Comparison of ENCODE assay signal across 8 mouse cellular contexts in the genomic region with DNA sequence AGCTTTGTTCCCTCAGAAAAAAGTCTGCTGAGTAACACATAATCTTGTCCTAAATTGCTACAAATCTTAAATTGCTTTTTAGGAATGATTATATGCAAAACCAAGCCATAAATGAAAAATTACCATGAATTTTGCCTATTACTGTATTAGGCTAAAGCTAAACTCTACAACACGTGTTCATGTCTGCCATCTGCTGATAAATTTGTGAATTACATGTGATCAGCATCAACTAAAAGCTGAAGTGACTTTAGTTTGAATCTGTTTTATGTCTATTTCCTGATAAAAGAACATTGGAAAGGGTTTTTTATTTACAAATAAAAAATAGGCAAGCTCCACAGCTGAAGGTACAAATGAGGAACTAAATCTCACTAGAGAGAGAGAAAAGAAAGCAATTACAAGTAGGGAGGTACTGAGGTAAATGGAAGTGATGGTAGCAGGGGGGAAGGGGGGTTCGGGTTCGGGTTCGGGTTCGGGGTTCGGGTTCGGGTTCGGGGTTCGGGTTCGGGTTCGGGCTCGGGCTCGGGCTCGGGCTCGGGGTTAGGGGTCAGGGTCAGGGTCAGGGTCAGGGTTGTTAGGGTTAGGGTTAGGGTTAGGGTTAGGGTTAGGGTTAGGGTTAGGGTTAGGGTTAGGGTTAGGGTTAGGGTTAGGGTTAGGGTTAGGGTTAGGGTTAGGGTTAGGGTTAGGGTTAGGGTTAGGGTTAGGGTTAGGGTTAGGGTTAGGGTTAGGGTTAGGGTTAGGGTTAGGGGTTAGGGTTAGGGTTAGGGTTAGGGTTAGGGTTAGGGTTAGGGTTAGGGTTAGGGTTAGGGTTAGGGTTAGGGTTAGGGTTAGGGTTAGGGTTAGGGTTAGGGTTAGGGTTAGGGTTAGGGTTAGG.
A peak's percentile ranks its signal among the peaks of the same experiment; 100 is the strongest.
DNase-seq lines count a peak whose midpoint lies in the region; ATAC-seq and TF ChIP-seq lines count a peak whose summit lies in the region.
"Not testable (repeated sequence)": the region's sequence is repeated elsewhere in the genome, so short reads cannot be mapped to it uniquely, and the experiment has no call there.

No protein-coding gene starts in this region.

- not testable (repeated sequence) for H3K9ac ChIP-seq in forebrain, embryonic 16.5 days (replicated peaks; ENCODE audit: low read depth, low read length); hindbrain, embryonic 11.5 days (ENCODE audit: low read depth, low read length)

- H3K36me3 ChIP-seq in G1E (replicated peaks); forebrain, embryonic 16.5 days (ENCODE audit: control insufficient read depth, insufficient read depth); hindbrain, embryonic 11.5 days (ENCODE audit: control insufficient read depth, insufficient read depth, low read length): not testable (repeated sequence)

- ATAC-seq in G1E (ENCODE audit: extremely low read depth, insufficient number of reproducible peaks, low FRiP score, poor library complexity, severe bottlenecking): peak; percentile 80
- ATAC-seq in forebrain, embryonic 16.5 days: 0 out of 2 replicates have a peak, but pooled peaks have one; percentile 33
- ATAC-seq in hindbrain, embryonic 11.5 days (ENCODE audit: low FRiP score): 0 out of 2 replicates have a peak, but pooled peaks have one; percentile 27

- not testable (repeated sequence) for H3K27me3 ChIP-seq in G1E (ENCODE audit: insufficient read depth, low read length); forebrain, embryonic 16.5 days (replicated peaks; ENCODE audit: control insufficient read depth, insufficient read depth, low read length); hindbrain, embryonic 11.5 days (ENCODE audit: control insufficient read depth, insufficient read depth, low read length)

- not testable (repeated sequence) for H3K4me1 ChIP-seq in G1E (ENCODE audit: insufficient read depth, low read depth, low read length); forebrain, embryonic 16.5 days (replicated peaks; ENCODE audit: control insufficient read depth, insufficient read depth, low read length); hindbrain, embryonic 11.5 days (replicated peaks; ENCODE audit: control insufficient read depth, insufficient read depth, low read length)

- whole genome bisulfite sequencing in forebrain, embryonic 16.5 days: 83% methylated on average over 15 of the region's 15 CpGs
- WGBS in hindbrain, embryonic 11.5 days: 88% methylated on average over 15 of the region's 15 CpGs

- H3K4me2 ChIP-seq in forebrain, embryonic 16.5 days (ENCODE audit: low read length); hindbrain, embryonic 11.5 days (replicated peaks; ENCODE audit: low read depth, low read length): not testable (repeated sequence)

- peak; percentile 16 for DNase-seq in G1E (ENCODE audit: low spot score)
- DNase-seq in cerebellum, adult 18-20 months: peak; percentile 41 to 72
- peak; percentile 78 for DNase-seq in hindbrain, embryonic 11.5 days (ENCODE audit: low spot score)
- DNase-seq in layer of hippocampus, postnatal 10 days (ENCODE audit: low spot score in 2 of 2): peak; percentile 84 to 85
- peak; percentile 69 for DNase-seq in lung, postnatal 36 days
- peak; percentile 43 for DNase-seq in right cerebral cortex, adult 18-20 months
- peak; percentile 92 to 95 for DNase-seq in urinary bladder, adult 18-20 months (ENCODE audit: low spot score in 2 of 2)

- not testable (repeated sequence) for H3K4me3 ChIP-seq in G1E (ENCODE audit: low read depth, low read length); forebrain, embryonic 16.5 days (replicated peaks; ENCODE audit: low read length); hindbrain, embryonic 11.5 days (ENCODE audit: low read depth, low read length)

- 0 out of 2 replicates have a peak, but pooled peaks have one; percentile 8 for TF ChIP-seq CTCF in G1E (IDR thresholded peaks at IDR 0.05; ENCODE audit: low read depth, low read length)

- not testable (repeated sequence) for H3K9me3 ChIP-seq in G1E (replicated peaks); forebrain, embryonic 16.5 days (ENCODE audit: control insufficient read depth, low read length); hindbrain, embryonic 11.5 days (ENCODE audit: control insufficient read depth, low read length)

- H3K27ac ChIP-seq in forebrain, embryonic 16.5 days (ENCODE audit: low read length); hindbrain, embryonic 11.5 days (ENCODE audit: low read depth, low read length): not testable (repeated sequence)

Comparison
In these comparisons a context has a peak if more than half of its experiments do, and no peak if none do; other contexts are left out.
1. ATAC-seq: peak in every context shown above with its lines; median percentile 80 in G1E; 33 in forebrain, embryonic 16.5 days; 27 in hindbrain, embryonic 11.5 days.
2. DNase-seq: peak in every context shown above with its lines; median percentile 94 in urinary bladder, adult 18-20 months; 84 in layer of hippocampus, postnatal 10 days; 78 in hindbrain, embryonic 11.5 days; 69 in lung, postnatal 36 days; 56 in cerebellum, adult 18-20 months; 43 in right cerebral cortex, adult 18-20 months; 16 in G1E.